Mouse (Mus musculus) spleen, postnatal 4 days (tissue): ENCODE measurements at regions not wholly inside any gene's neighbourhood (a gene's known extent, or its start where the extent isn't known, plus 50 kb on each side); places are given as distances from the start of the nearest gene placed in this dataset.
"Not testable (repeated sequence)": the region's sequence is repeated elsewhere in the genome, so short reads cannot be mapped to it uniquely, and the experiment has no call there.

Experiments
- DNase-seq, 2 experiments: peaks; one replicate each; pipeline ENCODE4 v3.0.0; 2022; ENCODE audit warnings: low spot score in 2 of 2

DNA sequence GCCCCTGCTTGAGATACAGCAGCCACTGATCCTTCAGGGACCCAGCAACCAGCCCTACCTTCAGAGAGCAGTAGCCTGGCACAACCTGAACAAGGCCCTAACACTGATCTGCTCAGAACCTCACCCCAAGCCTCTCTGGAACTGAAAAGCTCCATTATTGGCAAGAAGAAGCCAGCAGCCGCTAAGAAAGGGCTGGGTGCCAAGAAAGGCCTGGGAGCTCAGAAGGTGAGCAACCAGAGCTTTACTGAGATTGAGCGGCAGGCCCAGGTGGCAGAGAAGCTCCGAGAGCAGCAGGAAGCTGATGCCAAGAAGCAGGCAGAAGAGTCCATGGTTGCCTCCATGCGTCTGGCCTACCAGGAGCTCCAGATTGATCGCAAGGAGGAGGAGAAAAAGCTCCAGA lies 74.4 kb upstream of the Oxtr start:
- DNase-seq = not testable (repeated sequence)

- DNase-seq = not testable (repeated sequence)
Measured at GRCm38 (mm10) chr6:112563659-112564058, 73.9 kb upstream of the Oxtr start.

GRCm38 (mm10) chr6:112562039-112562438 lies 72.3 kb upstream of the Oxtr start:
- no peak for DNase-seq

DNA sequence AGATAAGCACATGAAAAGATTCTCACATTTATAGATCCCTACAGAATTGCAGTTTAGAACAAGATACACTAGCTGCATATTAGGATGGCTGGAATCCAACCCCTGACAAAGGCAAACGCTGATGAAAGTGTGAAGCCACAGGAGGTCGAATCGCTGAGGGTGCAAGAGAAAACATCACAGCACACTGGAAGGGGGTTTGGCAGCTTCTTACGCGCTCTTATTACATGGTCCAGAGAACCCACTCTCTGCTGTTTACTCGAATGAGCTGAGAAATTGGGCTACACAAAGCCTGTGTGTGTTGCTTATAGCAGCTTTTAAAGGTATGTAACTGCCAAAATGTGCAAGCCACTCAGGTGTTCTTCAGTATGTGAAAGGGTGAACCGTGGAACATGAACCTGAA lies 71.8 kb upstream of the Oxtr start:
- no peak for DNase-seq

DNA sequence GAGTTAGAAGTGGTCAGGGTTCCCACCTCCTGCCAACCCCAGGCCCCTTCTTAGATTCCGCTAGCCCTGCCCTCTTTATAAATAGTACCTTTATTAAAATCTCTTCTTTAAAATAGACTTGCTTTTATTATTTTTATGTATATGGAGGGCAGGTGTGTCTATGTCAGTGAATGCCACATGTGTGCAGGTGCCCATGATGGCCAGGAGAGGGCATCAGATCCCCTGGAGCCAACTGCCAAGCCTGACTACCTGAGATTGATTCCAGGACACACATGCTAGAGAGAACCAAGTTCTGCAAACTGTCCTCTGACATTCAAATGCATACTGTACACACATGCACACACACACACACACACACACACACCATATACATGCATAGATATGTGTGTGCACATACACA lies 69.8 kb upstream of the Oxtr start:
- peak in 1 of 2 experiments; percentile 36 for DNase-seq

GRCm38 (mm10) chr6:112557516-112557915 lies 67.8 kb upstream of the Oxtr start:
- DNase-seq = peak in 1 of 2 experiments; percentile 17

DNA sequence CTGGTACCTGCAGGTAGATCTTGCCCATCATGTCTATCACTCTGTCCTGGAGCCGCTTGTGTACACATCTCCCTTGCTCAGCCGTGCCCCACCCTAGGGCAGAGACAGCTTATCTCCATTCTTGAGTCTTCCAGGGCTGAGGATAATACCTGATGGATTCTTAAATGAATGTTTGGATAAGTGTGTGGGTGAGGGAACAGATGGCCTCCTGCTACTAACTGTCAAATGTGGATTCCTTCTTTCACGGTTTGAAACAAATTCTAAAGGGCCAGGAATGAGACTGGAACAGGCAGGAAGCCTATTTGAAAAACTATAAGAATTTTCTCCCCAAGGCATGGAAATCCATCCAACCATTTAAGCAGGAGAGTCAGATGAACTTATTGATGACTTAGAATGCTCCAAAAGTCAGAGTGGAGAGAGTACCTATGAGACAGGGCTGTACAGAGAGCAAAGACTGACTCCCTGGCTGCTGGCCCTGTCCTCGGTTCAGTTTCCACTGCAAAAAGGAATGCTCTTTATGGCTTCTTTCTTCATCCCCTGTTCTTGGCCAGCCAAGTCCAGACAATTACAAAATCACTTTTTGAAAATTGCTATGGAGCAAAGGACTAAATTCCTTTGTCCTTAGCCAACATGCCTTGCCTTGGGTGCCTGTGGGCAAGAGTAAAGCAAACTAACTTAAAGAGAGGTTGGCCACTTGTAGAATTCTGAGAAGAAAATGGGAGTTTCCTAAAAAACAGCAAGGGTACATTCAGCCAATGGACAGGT lies 66.8 kb upstream of the Oxtr start:
- DNase-seq = peak in 1 of 2 experiments; percentile 38

DNA sequence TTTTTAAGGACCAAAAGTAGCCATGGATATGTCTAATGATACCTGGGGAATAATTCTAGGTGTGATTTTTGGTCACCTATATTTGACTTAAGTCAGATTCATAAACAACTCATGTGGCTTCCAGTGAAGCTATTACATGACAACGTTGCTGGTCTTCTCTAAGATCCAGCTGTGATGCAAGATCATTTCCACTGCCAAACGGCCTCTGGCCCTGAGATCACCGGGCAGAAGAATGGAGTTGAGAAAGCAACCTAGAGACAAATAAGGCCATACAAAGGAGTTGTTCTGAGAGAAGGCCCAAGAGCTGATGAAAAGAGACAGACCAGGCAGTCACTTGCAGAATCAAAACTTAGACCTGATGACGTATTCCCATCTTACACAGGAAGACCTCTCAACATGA lies 64.3 kb upstream of the Oxtr start:
- DNase-seq = no peak

DNA sequence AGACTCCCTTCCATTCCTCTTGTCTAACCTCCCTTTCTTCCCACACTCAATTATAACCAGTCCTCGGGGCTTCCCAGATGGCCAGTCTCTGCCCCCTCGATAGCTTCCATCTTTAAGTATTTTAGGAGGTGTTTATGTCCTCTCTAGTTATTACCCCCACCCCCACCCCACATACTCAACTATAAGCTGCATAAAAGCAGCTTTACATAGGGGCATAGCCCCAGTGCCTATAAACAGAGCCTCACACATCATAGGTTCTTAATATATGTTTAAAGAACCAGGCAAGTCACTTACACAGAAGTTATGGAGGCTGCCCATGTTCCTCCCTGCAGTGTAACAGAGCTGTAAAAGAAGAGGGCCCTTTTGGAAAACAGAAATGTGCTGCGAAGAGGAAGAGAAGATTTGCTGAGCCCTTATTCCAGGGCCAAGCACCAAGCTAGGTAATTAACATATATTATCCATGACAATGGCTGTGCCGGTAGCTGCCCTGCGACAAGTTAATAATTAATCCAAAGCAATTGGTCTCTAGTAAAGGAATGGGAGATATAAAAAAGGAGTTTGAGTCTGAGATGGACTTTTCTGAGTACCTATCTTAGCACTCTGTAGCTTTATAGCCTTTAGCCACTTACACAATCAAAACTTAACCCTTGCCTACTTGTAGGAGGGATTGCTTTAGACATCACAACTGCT lies 63.6 kb upstream of the Oxtr start:
- no peak for DNase-seq

DNA sequence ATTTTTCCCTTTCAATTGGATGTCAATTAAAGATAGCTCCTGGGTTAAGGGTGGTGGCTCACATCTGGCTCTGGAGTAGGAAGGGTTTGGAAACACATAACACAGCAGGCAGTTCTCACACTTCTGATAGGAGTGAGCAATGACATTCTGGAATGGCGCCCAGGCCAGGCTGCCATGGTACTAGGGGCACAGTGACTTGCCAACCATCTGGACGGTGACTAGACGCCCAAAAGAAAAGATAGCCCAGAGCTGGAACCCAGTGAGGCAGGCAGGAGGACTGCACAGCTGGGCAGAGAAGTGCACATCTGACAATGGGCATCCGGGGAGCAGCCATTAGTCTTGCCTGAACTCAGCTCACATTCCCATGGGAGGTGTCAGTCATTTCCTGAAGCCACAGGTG lies 62.8 kb upstream of the Oxtr start:
- DNase-seq = no peak

DNA sequence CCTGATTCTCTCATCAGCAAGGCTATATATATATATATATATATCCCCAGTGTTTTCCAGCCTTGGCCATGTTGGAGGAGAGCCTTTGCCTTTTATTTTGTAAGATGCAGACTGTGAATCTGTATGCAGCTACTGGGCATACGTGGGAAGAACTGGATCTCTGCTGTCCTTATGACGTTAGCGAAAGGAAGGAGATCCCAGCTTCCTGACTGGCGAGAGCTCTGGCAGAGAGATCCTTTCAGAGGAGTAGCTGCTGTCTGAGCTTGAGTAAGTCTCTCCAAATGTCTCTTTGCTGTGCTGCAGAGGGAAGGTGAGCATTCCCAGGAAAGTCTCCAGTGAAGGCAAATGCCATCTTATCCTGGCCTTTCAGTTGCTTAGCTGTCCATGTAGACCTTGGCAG lies 61.6 kb upstream of the Oxtr start:
- DNase-seq = no peak

GRCm38 (mm10) chr6:112547251-112547650 lies 57.5 kb upstream of the Oxtr start:
- DNase-seq = no peak

- DNase-seq = no peak
Measured at GRCm38 (mm10) chr6:112546033-112546432, 56.3 kb upstream of the Oxtr start.

DNA sequence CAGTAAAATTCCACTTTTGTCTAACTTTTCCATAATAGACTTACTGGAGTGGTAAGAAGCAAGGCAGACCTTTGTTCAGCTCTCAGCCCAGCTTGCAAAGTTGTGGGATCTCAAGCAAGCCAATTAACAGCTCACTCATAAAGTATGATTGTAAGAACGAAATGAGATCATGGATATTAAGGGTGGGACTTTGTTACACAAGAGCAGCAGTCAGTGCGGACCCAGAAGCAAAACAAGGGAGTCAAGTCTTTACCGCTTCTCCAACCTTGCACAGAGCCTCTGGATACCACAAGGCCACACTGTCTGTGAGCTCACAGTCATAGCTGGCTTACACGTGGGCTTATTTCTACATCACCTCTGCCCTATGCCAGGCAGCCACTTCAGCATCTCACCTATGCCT lies 54.6 kb upstream of the Oxtr start:
- no peak for DNase-seq

- no peak for DNase-seq
Measured at GRCm38 (mm10) chr6:112542692-112543091, 52.9 kb upstream of the Oxtr start.
